Mouse (Mus musculus): ENCODE measurements at regions not wholly inside any gene's neighbourhood (a gene's known extent, or its start where the extent isn't known, plus 50 kb on each side); places are given as distances from the start of the nearest gene placed in this dataset.

- H3K4me1 ChIP-seq (ENCODE audit: control insufficient read depth), result no peaks in the 10 kb centered on the region
- H3K9me3 ChIP-seq (ENCODE audit: control insufficient read depth, low read length), result peaks cover 17% of the 10 kb centered on the region
- H3K27me3 ChIP-seq (ENCODE audit: control insufficient read depth), result no peaks in the 10 kb centered on the region
- no peaks in the 10 kb centered on the region for H3K36me3 ChIP-seq (ENCODE audit: control insufficient read depth)
- H3K4me3 ChIP-seq (replicated peaks), result no peak overlapping the region
- TF ChIP-seq GATA1 (IDR thresholded peaks at IDR 0.05; ENCODE audit: low read length) (no peak), TAL1 (IDR thresholded peaks at IDR 0.05; ENCODE audit: low read length) (no peak)
These were observed 454.7 kb downstream of the Med13l start for GRCm38 (mm10) chr5:119015181-119015580.

- Histone ChIP-seq H3K36me3 (ENCODE audit: control insufficient read depth) (no peaks in the 10 kb centered on the region), H3K4me1 (ENCODE audit: control insufficient read depth) (no peaks in the 10 kb centered on the region), H3K4me3 (replicated peaks) (no peak overlapping the region), H3K27me3 (ENCODE audit: control insufficient read depth) (no peaks in the 10 kb centered on the region), H3K9me3 (ENCODE audit: control insufficient read depth, low read length) (peaks cover 17% of the 10 kb centered on the region)
- TF ChIP-seq TAL1 (IDR thresholded peaks at IDR 0.05; ENCODE audit: low read length) (no peak), GATA1 (IDR thresholded peaks at IDR 0.05; ENCODE audit: low read length) (no peak)
These were observed 455.3 kb downstream of the Med13l start for GRCm38 (mm10) chr5:119015606-119016255.

- Histone ChIP-seq H3K9me3 (ENCODE audit: control insufficient read depth, low read length) (peaks cover 19% of the 10 kb centered on the region), H3K4me1 (ENCODE audit: control insufficient read depth) (no peaks in the 10 kb centered on the region), H3K27me3 (ENCODE audit: control insufficient read depth) (no peaks in the 10 kb centered on the region), H3K4me3 (replicated peaks) (no peak overlapping the region), H3K36me3 (ENCODE audit: control insufficient read depth) (no peaks in the 10 kb centered on the region)
- no peak for TF ChIP-seq GATA1 (IDR thresholded peaks at IDR 0.05; ENCODE audit: low read length)
- no peak for TF ChIP-seq TAL1 (IDR thresholded peaks at IDR 0.05; ENCODE audit: low read length)
These were observed 455.9 kb downstream of the Med13l start for GRCm38 (mm10) chr5:119016420-119016819.

GRCm38 (mm10) chr5:119023947-119024346 is 463.5 kb downstream of the Med13l start:
- Histone ChIP-seq H3K27me3 (ENCODE audit: control insufficient read depth) (no peaks in the 10 kb centered on the region), H3K9me3 (ENCODE audit: control insufficient read depth, low read length) (peaks cover 22% of the 10 kb centered on the region), H3K36me3 (ENCODE audit: control insufficient read depth) (no peaks in the 10 kb centered on the region), H3K4me1 (ENCODE audit: control insufficient read depth) (no peaks in the 10 kb centered on the region), H3K4me3 (replicated peaks) (no peak overlapping the region)
- no peak for TF ChIP-seq TAL1 (IDR thresholded peaks at IDR 0.05; ENCODE audit: low read length)
- no peak for TF ChIP-seq GATA1 (IDR thresholded peaks at IDR 0.05; ENCODE audit: low read length)

- Histone ChIP-seq H3K36me3 (ENCODE audit: control insufficient read depth) (no peaks in the 10 kb centered on the region), H3K4me3 (replicated peaks) (no peak overlapping the region), H3K9me3 (ENCODE audit: control insufficient read depth, low read length) (peaks cover 25% of the 10 kb centered on the region), H3K4me1 (ENCODE audit: control insufficient read depth) (no peaks in the 10 kb centered on the region), H3K27me3 (ENCODE audit: control insufficient read depth) (no peaks in the 10 kb centered on the region)
- TF ChIP-seq TAL1 (IDR thresholded peaks at IDR 0.05; ENCODE audit: low read length) (no peak), GATA1 (IDR thresholded peaks at IDR 0.05; ENCODE audit: low read length) (no peak)
These were observed 471.6 kb downstream of the Med13l start for GRCm38 (mm10) chr5:119032051-119032450.

GRCm38 (mm10) chr5:119044548-119044947 is 484.1 kb downstream of the Med13l start:
- H3K9me3 ChIP-seq (ENCODE audit: control insufficient read depth, low read length), result peaks cover 20% of the 10 kb centered on the region
- no peak overlapping the region for H3K4me3 ChIP-seq (replicated peaks)
- H3K27me3 ChIP-seq (ENCODE audit: control insufficient read depth), result no peaks in the 10 kb centered on the region
- no peaks in the 10 kb centered on the region for H3K4me1 ChIP-seq (ENCODE audit: control insufficient read depth)
- no peak for TF ChIP-seq TAL1 (IDR thresholded peaks at IDR 0.05; ENCODE audit: low read length)
- TF ChIP-seq GATA1 (IDR thresholded peaks at IDR 0.05; ENCODE audit: low read length), result no peak
- H3K36me3 ChIP-seq (ENCODE audit: control insufficient read depth), result no peaks in the 10 kb centered on the region

- H3K4me1 ChIP-seq (ENCODE audit: control insufficient read depth), result no peaks in the 10 kb centered on the region
- H3K9me3 ChIP-seq (ENCODE audit: control insufficient read depth, low read length), result peaks cover 14% of the 10 kb centered on the region
- TF ChIP-seq TAL1 (IDR thresholded peaks at IDR 0.05; ENCODE audit: low read length) (no peak), GATA1 (IDR thresholded peaks at IDR 0.05; ENCODE audit: low read length) (no peak)
- H3K4me3 ChIP-seq (replicated peaks), result no peak overlapping the region
- no peaks in the 10 kb centered on the region for H3K36me3 ChIP-seq (ENCODE audit: control insufficient read depth)
- no peaks in the 10 kb centered on the region for H3K27me3 ChIP-seq (ENCODE audit: control insufficient read depth)
These were observed 487.1 kb downstream of the Med13l start for GRCm38 (mm10) chr5:119047581-119047980.

- H3K4me3 ChIP-seq (replicated peaks), result no peak overlapping the region
- H3K9me3 ChIP-seq (ENCODE audit: control insufficient read depth, low read length), result no peaks in the 10 kb centered on the region
- no peaks in the 10 kb centered on the region for H3K4me1 ChIP-seq (ENCODE audit: control insufficient read depth)
- TF ChIP-seq GATA1 (IDR thresholded peaks at IDR 0.05; ENCODE audit: low read length) (no peak), TAL1 (IDR thresholded peaks at IDR 0.05; ENCODE audit: low read length) (no peak)
- H3K27me3 ChIP-seq (ENCODE audit: control insufficient read depth), result no peaks in the 10 kb centered on the region
- H3K36me3 ChIP-seq (ENCODE audit: control insufficient read depth), result no peaks in the 10 kb centered on the region
These were observed 492.0 kb downstream of the Med13l start for GRCm38 (mm10) chr5:119052354-119052996.

GRCm38 (mm10) chr5:119053738-119054137 is 493.3 kb downstream of the Med13l start:
- Histone ChIP-seq H3K4me3 (replicated peaks) (no peak overlapping the region), H3K4me1 (ENCODE audit: control insufficient read depth) (no peaks in the 10 kb centered on the region), H3K36me3 (ENCODE audit: control insufficient read depth) (no peaks in the 10 kb centered on the region), H3K27me3 (ENCODE audit: control insufficient read depth) (no peaks in the 10 kb centered on the region), H3K9me3 (ENCODE audit: control insufficient read depth, low read length) (no peaks in the 10 kb centered on the region)
- TF ChIP-seq TAL1 (IDR thresholded peaks at IDR 0.05; ENCODE audit: low read length) (no peak), GATA1 (IDR thresholded peaks at IDR 0.05; ENCODE audit: low read length) (no peak)
